Mouse (Mus musculus) fat pad, adult 2 months (tissue): ENCODE measurements around the gene Nod1.

Source experiments
- DNase-seq: peaks from one replicate; pipeline ENCODE4 v3.0.0-alpha.2; 2011; ENCODE audit warnings: low read depth, low spot score; ENCODE audit errors: extremely low read depth

Gene Nod1

GRCm38 (mm10) chr6:54972111-54972928 is at the start of gene Nod1:
TSS of gene Nod1 (minus strand) at chr6:54972612.
- DNase-seq: no peak

DNA sequence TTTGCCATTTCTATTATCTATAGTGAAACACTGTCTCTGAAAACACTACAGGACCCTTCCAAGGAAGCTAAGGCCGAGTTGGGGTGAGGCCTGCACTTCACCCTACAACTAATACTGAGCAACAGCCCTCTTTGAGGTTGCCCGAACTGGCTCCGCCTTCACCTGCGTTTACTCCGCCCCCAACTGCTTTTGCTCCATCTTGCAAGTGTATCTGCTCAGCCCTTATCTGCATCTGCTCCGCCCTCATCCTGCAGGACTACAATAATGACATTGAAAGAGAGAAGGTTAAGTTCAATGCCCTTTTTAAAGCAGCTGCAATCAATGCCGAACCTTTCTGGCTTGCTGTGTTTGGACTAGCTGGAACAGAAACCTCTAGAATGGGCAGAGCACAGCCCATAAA is 49.4 kb upstream of the Nod1 start:
- DNase-seq: no peak

- no peak for DNase-seq
These were observed 46.0 kb upstream of the Nod1 start for GRCm38 (mm10) chr6:55018417-55018816.

DNA sequence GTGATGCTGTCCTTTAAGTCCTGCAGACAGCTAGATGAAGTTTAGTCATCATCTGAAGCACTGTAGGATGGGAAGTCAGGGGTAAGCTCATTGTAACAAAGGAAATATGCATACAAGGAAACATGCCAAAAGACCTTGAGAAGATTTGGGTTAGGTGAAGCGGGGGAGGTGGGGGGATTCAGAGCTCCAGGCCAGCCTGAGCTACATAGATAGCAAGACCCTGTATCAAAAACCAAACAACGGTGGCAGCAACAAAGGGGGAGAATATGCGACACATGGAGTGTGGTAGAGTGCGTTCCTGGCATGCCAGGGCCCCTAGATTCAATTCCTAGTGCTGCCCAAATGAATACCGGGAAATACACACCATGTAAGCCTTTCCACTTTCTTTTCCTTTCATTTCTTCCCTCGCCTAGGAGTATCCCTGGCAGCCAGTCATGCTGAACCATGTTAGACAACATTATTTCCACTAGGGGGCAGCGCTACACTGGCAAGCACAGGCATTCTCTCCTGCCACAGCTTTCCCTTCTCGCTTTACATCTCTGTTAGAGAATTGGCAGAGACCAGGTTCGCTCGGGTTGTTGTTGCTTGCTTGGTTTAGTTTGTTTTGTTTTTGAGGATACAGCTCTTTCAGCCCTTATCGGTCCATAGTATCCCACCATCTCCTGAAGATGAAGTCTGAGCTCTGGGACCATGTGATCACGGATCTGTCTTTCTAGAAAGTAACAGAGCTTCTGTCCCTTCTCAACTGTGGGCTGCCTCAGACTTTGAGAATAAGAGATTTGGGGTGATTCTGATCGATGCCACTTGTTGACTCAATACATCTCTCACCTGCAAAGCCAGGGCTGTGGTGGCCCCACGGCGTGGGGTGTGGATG is 44.5 kb upstream of the Nod1 start:
- no peak for DNase-seq

DNA sequence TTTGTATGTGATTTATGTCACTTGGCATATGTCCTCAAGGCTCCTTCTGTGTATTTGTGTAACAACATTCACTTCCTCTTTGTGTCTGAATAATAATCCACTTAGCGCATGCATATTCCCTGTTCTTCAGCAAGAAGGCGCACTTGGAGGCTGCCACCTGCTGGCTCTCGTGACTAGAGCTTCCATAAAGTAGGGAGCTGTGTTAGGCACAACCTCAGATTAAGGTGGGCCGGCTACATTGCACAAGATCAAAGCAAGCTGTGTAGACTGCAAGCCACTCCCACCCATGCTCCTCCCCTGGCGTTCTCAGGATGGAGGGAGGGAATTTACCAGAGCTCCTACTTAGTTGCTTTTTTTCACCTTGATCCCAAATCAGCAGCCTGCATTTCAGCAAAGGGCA is 43.8 kb upstream of the Nod1 start:
- no peak for DNase-seq

DNA sequence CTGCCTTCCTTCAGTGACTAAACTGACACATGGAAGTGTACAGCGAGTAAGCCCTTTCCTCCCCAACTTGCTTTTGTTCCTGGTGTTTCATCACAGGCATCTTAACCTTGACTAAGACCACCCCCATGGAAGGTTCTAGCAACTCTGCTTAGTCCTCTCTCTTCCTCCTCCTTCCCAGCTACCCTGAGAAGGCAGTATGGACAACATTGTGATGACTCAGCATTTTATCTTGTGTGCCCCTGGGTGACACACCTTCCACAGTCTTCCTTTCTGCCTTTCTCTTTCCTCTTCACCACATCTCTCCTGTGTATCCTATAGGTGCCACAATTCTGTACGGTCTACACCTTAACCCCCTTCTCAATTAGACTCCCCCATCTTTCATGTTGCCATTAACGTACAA is 41.8 kb upstream of the Nod1 start:
- no peak for DNase-seq

DNA sequence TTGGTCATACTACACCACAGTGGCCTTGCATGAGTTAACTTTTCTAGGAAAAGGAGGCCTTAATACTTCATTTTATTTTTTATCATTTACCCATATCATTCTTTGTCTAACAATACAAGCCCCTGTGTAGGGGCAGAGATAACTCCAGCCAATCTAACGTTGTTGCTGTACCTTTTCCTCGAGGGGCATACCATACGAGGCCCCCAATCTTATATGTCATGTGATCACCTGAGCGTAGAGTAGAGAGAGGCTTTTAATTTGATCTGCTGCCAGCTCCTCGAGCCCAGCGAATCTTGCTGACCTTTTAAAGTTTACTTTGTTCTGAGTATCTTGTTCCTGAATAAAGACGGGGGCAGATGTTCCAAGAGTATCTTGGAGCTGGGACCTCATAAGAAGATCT is 40.1 kb upstream of the Nod1 start:
- DNase-seq: no peak

DNA sequence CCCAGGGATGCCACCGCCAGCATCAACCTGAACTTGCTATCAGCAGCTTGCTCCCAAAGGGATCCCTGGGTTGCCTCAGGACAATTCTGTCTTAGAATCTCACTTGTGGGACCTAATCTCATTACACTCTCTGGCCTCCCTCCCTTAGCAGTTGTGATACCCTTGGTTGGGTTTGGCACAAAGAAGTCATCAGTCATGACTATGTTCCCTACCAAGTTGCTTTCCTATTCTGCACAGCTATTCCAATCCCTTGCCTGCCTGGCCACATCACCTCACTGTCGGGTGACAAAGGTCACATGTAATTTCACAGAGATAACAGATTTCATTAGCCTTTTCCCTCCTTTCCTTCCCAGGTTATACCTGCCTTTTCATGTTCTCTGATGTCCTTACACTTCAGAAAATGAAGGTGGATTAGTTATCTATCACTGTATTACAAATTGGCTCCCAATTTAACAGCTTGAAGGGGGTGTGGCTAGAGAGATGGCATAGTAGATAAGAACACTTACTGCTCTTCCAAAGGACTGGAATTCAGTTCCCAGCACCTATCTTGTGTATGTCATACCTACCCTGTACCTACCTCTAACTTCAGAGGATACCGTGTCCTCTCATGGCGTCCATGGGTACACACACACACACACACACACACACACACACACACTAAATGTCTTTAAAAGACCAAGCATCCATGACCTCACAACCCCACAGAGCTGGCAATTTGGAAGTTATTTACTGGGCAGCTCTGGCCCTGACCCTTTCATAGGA is 38.1 kb upstream of the Nod1 start:
- DNase-seq: no peak

DNA sequence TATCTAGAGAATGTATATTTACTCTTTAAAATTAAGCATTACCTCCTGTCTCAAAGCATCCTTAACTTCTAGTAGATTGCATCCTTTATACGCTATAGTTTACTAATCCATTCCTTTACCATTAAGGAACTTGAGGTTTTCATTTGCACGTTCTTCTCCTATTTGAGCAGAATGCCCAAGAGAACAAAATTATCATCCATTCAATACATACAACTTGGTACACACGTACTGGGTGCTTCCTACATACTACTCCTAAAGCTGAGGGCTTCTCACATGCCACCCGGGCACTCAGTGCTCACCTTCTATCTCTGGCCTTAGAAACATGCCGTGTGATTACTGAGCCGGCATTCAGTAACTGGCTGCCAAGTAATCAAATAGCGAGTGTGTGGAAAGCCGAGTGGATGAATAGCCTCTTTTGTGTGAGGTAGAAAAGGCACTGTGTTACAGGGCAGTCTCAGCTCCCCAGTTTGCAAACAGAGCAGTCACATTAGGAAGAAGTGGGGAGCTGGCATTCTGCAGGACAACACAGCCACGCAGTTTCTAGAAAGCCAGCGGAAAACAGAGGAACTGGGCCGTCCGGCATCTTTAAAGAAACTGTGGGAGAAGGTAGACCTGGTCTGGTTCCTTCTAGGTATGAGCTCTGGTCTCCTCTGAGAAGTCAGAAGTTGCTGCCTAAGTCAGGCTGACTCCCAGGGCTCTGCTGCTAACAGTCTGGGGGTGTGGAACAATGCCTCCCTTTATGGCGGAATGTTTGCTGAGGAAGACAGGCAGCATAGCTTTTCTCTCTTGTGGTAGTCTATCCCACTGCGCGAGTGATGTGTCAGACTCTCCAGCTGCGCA is 37.2 kb upstream of the Nod1 start:
- DNase-seq: no peak

GRCm38 (mm10) chr6:55008401-55008800 is 36.0 kb upstream of the Nod1 start:
- no peak for DNase-seq

- DNase-seq: no peak
These were observed 31.1 kb upstream of the Nod1 start for GRCm38 (mm10) chr6:55003559-55003958.

DNA sequence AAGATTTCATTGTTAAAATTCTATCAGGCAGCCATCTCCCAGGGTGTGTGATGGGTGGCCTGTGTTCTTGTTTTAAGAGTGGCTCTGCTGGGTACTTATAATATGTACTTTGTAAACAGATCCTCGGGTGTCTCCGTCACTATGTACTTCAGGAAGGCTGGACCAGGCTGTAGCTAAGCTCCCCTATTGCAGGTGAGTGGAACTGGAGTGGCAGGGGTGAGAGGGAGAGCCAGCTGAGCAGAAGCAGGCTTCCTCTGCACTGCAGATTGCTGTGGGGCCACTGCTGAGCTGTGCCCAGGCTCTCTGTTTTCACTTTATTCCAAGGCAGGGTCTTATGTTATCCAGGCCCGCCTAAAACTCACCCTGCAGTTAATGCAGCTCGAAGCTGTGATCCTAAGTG is 30.0 kb upstream of the Nod1 start:
- DNase-seq: no peak

DNA sequence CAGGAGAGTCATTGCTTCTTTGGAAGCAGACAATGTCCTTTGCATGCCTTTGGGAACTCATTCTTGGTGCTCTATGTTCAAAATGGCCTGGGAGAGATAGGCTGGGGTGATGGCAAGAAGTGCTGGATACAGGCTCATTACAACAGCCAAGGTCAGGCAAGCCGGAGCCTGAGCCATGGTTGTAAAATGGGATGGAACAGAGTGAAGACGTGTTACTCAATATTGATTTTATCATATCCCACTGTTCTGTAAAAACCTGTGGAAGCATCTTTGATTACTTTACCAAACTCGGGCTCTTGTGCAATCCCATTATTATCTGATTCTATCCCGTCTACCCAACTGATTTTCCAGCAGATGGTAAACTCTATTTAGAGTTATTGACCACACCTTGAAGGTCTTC is 28.9 kb upstream of the Nod1 start:
- DNase-seq: peak; percentile 62

DNA sequence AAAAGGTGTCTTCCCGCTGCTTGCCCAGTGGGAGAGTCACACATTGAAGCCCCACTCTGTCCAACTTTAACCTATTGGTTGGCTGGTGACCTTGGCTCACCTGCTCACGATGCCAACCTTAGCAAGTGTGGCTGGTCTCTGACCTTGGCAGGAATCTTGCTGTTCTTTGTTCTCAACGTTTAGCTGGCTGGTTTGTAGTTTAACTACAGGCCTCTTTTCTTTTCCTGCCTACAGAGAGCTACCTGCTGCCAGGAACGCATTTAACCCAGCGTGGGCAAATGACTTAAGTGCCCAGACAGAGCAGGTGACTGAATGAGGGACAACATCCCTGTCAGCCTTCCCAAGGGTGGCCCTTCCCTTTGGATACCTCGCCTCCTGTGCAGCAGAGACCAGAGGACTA is 25.3 kb upstream of the Nod1 start:
- DNase-seq: no peak

DNA sequence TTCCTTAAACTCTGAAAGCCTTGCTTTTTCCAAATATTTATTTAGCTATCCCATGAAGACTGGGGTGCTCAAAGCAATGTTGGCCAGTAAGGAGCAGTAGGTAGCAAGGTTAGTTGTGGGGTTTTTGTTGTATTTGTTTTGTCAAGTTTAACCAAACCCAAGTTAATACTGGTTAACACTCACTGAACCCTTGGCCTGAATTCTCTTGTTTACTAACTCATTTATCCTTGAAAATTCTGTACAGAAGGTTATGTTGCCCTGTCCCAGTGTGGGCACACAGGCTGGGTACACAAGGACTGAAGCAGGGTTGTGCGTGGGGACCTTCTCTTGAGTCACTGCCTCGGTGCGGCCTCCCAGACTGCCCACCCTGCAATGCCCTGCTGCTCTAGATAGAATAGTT is 23.9 kb upstream of the Nod1 start:
- DNase-seq: no peak

DNA sequence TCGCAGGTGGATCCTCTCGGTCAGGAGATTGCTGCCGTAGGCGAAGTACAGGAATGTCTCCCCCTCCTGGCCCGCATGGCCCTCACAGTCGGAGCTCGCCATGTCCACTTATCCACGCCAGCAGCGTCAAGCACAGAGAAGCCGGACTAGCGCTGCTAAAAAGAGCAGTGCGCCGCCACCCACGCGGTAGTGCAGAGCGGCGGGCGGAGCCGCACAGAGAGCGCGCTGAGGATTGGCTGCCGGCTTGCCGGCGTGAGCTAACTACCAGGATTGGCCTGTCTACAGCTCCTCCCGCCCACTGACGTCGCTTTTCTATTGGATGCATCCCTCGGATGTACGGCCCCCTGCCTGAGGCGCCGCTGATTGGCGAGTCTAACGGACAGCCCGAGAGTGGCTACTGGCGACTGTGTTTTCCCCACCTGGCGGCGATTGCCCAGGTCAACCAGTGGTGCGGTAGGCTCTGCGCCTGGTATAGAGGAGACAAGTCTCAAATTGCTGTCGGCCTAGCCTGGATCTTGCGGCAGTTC is 20.4 kb upstream of the Nod1 start, which contains the start of gene Ggct:
Ggct (minus strand) TSS at position 217 of the 527 bp plus-strand sequence.
- DNase-seq: peak; percentile 81

DNA sequence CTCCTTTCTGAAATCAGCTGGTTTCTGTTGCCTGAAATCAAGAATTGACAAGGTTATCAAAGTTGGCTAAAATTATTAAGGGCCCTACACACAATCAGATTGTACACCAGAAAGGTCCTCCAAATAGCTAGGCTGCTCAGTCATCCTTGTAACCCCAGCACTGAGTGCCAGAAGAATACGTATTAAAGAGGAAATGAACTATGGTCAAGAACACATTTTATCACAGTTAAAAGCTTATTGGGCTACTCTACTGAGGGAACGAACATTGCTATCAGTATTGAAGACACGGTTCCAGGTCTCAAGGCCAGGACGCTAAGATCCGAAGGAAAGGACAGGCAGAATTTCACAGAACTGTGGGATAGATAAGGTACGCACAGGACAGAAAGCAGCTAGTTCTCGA is 19.7 kb upstream of the Nod1 start:
- no peak for DNase-seq

GRCm38 (mm10) chr6:54991189-54991588 is 18.8 kb upstream of the Nod1 start:
- DNase-seq: no peak

DNA sequence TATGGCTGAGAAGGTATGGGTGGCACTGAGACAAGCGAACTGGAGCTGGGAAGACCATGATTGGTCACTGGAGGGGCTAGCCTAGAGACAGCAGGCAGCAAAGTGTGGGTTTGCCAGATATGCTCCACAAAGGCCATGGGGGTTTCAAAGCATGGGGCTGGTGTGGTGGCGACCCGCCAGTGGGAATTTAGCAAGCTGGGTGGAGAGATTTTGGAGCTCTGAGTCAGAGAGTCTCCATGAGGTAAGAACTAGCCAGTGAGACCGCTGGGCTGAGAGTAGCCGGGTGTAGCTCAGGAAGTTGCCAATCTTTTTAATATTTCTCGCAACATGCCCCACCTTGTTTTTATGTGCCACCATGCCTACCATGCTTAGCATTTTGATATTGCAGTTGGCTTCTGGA is 15.7 kb upstream of the Nod1 start:
- DNase-seq: no peak

- DNase-seq: no peak
These were observed 11.7 kb upstream of the Nod1 start for GRCm38 (mm10) chr6:54984096-54984495.
